Mouse (Mus musculus): ENCODE measurements around the gene Slc9a3r1. TPM values are rescaled to one million over a fixed set of nuclear protein-coding genes. Genes with fewer than 3 reads are reported as not detected.

Slc9a3r1 gene
- polyA plus RNA-seq, 1 experiment from 2014 or later, result 74.5 TPM

DNA sequence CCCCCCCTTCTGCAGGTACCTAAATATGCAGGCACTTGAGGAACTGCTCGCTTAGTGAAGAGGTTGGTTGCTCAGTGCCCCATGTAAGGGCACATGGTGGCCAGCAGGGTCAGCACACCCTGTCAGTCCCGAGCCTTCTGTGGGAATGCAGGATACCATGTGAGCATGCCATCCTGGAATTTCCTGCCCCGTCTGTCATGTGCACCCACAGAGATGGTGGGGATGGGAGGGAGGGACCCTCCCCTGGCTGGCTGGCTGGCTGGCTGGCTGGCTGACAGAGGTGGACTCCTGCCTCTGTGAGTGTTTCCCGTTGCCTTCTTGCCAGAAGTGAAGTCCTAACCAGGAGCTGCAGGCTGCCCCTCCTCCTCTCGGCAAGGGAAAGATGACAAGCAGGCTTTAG is 59.4 kb downstream of the Slc9a3r1 start:
- H3K36me3 ChIP-seq, result no peaks in the 10 kb centered on the region
- H3K27me3 ChIP-seq (replicated peaks), result 0 out of 2 replicates have a peak, but pooled peaks cover 5% of the 10 kb centered on the region
- no peaks in the 10 kb centered on the region for H3K9me3 ChIP-seq (replicated peaks)
- 47% methylated on average over 5 of the region's 5 CpGs for WGBS (ENCODE audit: insufficient replicate concordance)
- H3K4me2 ChIP-seq, result no peak overlapping the region
- H3K4me3 ChIP-seq, result no peak overlapping the region
- peaks cover 72% of the 10 kb centered on the region for H3K4me1 ChIP-seq
- no peak overlapping the region for H3K27ac ChIP-seq
- no peak for ATAC-seq
- no peak overlapping the region for H3K9ac ChIP-seq

DNA sequence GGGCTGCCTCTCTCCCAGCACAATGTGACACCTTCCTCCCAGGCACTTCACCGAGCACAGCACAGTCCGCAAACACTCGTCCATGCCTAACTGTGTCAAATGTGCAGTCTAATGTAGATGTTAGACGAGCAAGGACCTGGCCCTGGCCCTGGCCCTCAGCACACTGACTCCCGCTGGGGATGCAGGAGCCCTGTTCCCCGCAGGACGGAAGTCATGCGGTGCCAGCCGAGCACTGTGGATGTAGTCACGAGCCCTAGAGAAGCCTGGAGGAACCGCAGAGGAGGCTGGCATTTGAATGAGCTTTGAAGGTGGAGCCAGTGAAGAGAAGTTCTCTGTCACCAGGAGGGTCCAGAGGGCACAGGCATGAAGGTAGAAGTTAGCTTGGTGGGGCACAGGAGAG is 60.3 kb downstream of the Slc9a3r1 start:
- Histone ChIP-seq H3K9ac (no peak overlapping the region), H3K4me3 (no peak overlapping the region), H3K27me3 (replicated peaks) (0 out of 2 replicates have a peak, but pooled peaks cover 5% of the 10 kb centered on the region), H3K36me3 (no peaks in the 10 kb centered on the region), H3K27ac (no peak overlapping the region), H3K4me1 (peaks cover 72% of the 10 kb centered on the region), H3K9me3 (replicated peaks) (no peaks in the 10 kb centered on the region), H3K4me2 (no peak overlapping the region)
- WGBS (ENCODE audit: insufficient replicate concordance), result 63% methylated on average over 11 of the region's 11 CpGs
- no peak for ATAC-seq

DNA sequence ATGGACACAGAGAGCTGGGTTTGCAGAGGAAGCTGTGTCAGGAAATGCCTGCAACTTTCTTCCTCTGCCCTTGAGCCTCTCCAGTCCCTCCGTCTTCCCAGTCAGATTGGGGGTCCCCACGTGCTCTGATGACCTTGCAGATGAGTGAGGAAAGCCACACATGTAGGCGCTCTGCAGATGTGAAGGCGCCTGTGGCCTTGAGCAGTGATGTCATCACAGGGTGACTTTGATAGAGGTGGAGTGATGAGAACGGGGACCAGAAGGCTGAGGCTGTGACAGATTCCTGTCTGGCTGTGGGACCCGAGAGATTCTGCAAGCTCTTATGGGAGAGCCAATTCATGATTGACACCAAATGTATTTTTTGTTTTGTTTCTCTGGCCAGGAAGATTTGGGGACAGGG is 60.7 kb downstream of the Slc9a3r1 start:
- Histone ChIP-seq H3K27ac (no peak overlapping the region), H3K4me3 (no peak overlapping the region), H3K27me3 (replicated peaks) (0 out of 2 replicates have a peak, but pooled peaks cover 5% of the 10 kb centered on the region), H3K4me1 (peaks cover 72% of the 10 kb centered on the region), H3K36me3 (no peaks in the 10 kb centered on the region), H3K9ac (no peak overlapping the region), H3K9me3 (replicated peaks) (no peaks in the 10 kb centered on the region), H3K4me2 (no peak overlapping the region)
- WGBS (ENCODE audit: insufficient replicate concordance), result 44% methylated on average over 6 of the region's 6 CpGs
- ATAC-seq, result no peak

DNA sequence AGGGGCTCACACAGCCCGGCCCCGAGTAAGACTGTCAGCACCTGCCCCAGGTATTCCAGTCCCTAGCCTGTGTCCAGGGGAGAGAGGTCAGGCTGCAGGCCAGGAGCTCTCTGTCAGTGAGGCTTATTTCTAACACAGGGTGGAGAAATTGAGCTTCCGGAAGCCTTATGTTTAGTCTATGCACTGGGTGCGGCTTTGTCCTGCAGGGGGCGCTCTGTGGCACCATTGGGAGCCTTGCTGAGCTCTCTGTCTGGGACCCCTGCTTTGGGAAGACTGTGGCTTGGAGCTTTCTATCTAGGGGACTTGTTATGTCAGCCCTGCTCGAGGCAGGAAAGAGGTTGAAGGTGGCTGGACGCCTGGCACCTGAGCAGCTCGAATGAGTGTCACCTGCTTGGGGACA is 61.7 kb downstream of the Slc9a3r1 start:
- Histone ChIP-seq H3K9me3 (replicated peaks) (no peaks in the 10 kb centered on the region), H3K4me3 (no peak overlapping the region), H3K9ac (no peak overlapping the region), H3K4me1 (peaks cover 69% of the 10 kb centered on the region), H3K27me3 (replicated peaks) (0 out of 2 replicates have a peak, but pooled peaks cover 5% of the 10 kb centered on the region), H3K36me3 (no peaks in the 10 kb centered on the region), H3K27ac (no peak overlapping the region), H3K4me2 (no peak overlapping the region)
- no peak for ATAC-seq
- 45% methylated on average over 8 of the region's 8 CpGs for WGBS (ENCODE audit: insufficient replicate concordance)

DNA sequence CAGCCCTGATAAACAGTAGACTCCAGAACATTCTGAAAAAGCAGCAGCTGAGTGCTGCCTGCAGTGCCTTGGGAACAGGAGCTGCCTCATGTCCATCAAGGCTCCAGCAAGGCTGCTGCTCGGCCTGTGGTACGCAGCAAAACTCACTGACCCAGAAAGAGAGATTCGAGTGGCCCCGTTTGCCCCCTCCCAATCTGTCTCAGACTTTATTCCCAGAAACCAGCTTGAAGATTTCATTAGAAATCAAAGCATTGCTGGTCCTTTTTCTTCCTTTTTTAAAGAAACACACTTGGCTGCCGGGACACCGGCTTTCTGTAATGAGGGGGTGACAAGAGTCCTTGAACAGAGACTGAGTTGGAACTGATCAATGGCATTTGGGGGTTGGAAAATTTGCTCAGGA is 62.2 kb downstream of the Slc9a3r1 start:
- Histone ChIP-seq H3K4me3 (no peak overlapping the region), H3K27ac (no peak overlapping the region), H3K4me2 (no peak overlapping the region), H3K4me1 (peaks cover 69% of the 10 kb centered on the region), H3K9ac (no peak overlapping the region), H3K9me3 (replicated peaks) (no peaks in the 10 kb centered on the region), H3K36me3 (no peaks in the 10 kb centered on the region), H3K27me3 (replicated peaks) (0 out of 2 replicates have a peak, but pooled peaks cover 5% of the 10 kb centered on the region)
- no peak for ATAC-seq
- 79% methylated on average over 6 of the region's 6 CpGs for WGBS (ENCODE audit: insufficient replicate concordance)

DNA sequence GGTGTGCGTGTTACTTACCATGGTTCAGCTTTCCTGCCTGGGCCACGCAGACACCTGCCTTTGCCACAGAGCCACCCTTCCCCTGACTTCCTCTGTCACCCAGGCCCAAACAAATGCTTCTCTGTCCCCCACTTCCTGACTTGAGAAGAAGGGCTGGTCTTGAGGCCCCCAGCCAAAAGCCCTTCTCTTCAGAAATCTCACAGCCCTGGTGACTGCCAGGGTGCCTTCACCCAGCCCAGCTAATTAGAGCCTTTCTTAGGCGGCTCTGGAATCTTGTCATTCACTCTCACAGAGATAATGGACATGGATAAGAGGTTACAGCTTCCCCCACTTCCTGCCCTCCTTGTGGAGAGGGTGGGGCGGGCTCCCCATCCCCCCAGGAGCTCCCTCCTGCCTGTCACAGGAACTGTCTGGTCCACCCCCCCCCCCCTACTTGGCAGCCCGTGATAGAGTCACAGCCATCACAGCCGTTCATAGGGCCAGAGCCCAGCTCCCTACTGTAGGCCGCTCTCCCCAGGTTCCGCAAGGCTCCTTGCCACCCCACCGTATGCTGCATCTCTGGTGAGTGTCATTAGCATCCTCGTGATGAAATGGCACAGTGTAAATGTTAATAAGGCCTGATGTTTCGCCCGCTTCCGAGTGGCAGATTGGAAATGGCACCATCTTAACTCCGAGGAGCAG is 63.8 kb downstream of the Slc9a3r1 start:
- H3K36me3 ChIP-seq, result no peaks in the 10 kb centered on the region
- H3K4me1 ChIP-seq, result peaks cover 84% of the 10 kb centered on the region
- no peak for ATAC-seq
- 49% methylated on average over 14 of the region's 14 CpGs for WGBS (ENCODE audit: insufficient replicate concordance)
- 0 out of 2 replicates have a peak, but pooled peaks cover 5% of the 10 kb centered on the region for H3K27me3 ChIP-seq (replicated peaks)
- H3K27ac ChIP-seq, result 0 out of 2 replicates have a peak overlapping the region, but pooled peaks have one; percentile 28
- no peaks in the 10 kb centered on the region for H3K9me3 ChIP-seq (replicated peaks)
- H3K9ac ChIP-seq, result no peak overlapping the region
- H3K4me3 ChIP-seq, result no peak overlapping the region
- no peak overlapping the region for H3K4me2 ChIP-seq

DNA sequence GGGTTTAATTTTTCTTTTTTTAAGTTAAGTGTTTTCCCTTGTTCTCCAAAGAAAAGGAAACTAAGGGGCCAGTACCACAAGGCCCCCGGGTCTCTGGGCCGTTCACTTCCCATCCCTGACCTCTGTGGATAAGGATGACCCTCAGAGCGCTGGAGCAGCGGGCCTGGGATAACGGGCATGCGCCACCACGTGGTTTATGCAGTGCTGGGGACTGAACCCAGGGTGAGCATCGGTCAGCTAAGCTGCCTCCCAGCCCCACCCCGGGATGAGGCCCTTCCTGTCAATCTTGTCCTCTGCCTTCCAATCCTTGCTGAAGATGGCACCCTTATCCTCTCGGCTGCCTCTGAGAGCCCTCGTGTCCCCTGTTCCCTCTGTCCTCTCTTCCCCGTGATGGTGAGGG is 64.5 kb downstream of the Slc9a3r1 start:
- Histone ChIP-seq H3K36me3 (no peaks in the 10 kb centered on the region), H3K4me2 (no peak overlapping the region), H3K4me1 (peaks cover 84% of the 10 kb centered on the region), H3K27ac (no peak overlapping the region), H3K9me3 (replicated peaks) (no peaks in the 10 kb centered on the region), H3K9ac (no peak overlapping the region), H3K27me3 (replicated peaks) (0 out of 2 replicates have a peak, but pooled peaks cover 5% of the 10 kb centered on the region), H3K4me3 (no peak overlapping the region)
- WGBS (ENCODE audit: insufficient replicate concordance), result 53% methylated on average over 12 of the region's 12 CpGs
- ATAC-seq, result no peak

DNA sequence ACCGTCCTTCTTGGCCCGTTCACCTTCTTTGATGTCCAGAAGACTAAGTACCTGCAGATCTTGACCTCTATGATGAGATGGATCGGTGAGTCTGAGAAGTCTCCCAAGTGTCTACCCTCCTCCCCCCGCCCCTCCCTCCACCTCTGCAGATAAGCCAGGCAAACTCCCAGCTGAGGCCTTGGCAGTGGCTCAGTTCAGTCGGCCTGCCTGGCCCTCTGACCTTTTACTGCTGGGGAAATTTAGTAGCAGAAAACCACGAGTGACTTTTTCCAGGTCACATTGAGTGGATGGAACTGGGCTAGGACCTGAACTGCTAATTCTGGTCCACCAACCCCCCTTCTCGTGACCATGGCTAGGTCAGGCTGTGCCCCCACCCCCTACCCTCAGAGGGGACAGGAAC is 65.3 kb downstream of the Slc9a3r1 start:
- peaks cover 76% of the 10 kb centered on the region for H3K4me1 ChIP-seq
- no peak overlapping the region for H3K27ac ChIP-seq

DNA sequence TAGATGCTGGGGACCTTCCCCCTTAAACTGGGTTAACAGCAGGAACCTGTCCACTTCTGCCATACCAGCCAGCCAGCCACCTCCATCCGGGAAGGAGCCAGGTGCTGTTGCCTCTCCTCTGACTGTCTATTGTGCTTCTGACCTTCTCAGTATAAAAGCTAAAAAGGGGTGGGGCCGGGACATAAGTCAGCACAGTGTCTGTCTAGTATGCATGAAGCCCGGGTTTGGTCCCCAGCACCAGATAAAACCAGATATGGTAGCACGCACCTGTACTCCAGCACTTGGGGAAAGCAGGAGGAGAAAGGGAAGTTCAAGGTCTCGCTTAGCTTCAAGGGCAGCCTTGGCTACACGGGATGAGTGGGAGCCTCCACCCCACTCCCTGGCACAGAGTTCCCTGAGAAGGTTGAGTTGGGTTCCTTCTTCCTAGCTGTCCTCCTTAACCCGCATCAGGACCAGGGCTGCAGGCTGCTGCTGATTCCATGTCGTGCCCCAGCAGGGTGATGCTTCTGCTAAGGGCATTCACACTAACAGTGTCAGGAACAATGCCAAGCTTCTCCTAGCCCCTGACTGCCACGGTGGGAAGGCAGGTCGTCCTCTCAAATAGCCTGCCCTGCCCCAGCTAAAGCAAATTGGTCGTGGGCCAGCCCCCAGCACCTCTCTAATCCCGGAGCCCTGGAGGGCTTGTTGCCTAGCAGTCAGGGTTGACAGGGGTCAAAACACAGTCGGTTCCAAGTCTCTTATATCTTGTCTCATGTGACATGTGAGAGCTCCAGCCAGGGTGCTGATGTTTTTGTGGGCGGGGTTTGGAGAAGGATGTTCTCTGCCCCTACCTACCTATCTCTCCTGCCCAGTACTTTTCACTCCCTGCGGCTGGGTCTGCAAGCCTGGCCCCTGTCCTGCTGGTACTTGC is 66.1 kb downstream of the Slc9a3r1 start:
- ATAC-seq, result no peak
- H3K4me1 ChIP-seq, result peaks cover 69% of the 10 kb centered on the region
- no peaks in the 10 kb centered on the region for H3K36me3 ChIP-seq
- H3K9me3 ChIP-seq (replicated peaks), result no peaks in the 10 kb centered on the region
- H3K4me3 ChIP-seq, result no peak overlapping the region
- 0 out of 2 replicates have a peak, but pooled peaks cover 5% of the 10 kb centered on the region for H3K27me3 ChIP-seq (replicated peaks)
- no peak overlapping the region for H3K9ac ChIP-seq
- no peak overlapping the region for H3K27ac ChIP-seq
- no peak overlapping the region for H3K4me2 ChIP-seq
- WGBS (ENCODE audit: insufficient replicate concordance), result 55% methylated on average over 15 of the region's 15 CpGs

More for the DNA sequence above, 65.3 kb downstream of the Slc9a3r1 start:
- H3K36me3 ChIP-seq, result no peaks in the 10 kb centered on the region
- no peaks in the 10 kb centered on the region for H3K9me3 ChIP-seq (replicated peaks)
- ATAC-seq, result no peak
- H3K4me3 ChIP-seq, result no peak overlapping the region
- no peak overlapping the region for H3K9ac ChIP-seq
- H3K4me2 ChIP-seq, result no peak overlapping the region
- 42% methylated on average over 7 of the region's 7 CpGs for WGBS (ENCODE audit: insufficient replicate concordance)
- 0 out of 2 replicates have a peak, but pooled peaks cover 5% of the 10 kb centered on the region for H3K27me3 ChIP-seq (replicated peaks)

Other genes starting within 250 kb of the Slc9a3r1 start
- 0.39 and 0.67 TPM in 2 replicates for gene Cd300lb, start 229.0 kb upstream of the Slc9a3r1 start, polyA plus RNA-seq (2016; fragmentation: Nextera tagmentation; extraction: Ambion mirVana)
- not detected in 2 replicates for gene Cd300c, start 194.2 kb upstream of the Slc9a3r1 start, polyA plus RNA-seq (2016; fragmentation: Nextera tagmentation; extraction: Ambion mirVana)
- 0.48 and 0.67 TPM in 2 replicates for gene Cd300ld, start 173.4 kb upstream of the Slc9a3r1 start, polyA plus RNA-seq (2016; fragmentation: Nextera tagmentation; extraction: Ambion mirVana)
- gene Cd300c2, start 161.5 kb upstream of the Slc9a3r1 start, polyA plus RNA-seq (2016; fragmentation: Nextera tagmentation; extraction: Ambion mirVana), result 3.0 and 3.4 TPM in 2 replicates
- gene Cd300ld2, start 147.1 kb upstream of the Slc9a3r1 start, polyA plus RNA-seq (2016; fragmentation: Nextera tagmentation; extraction: Ambion mirVana), result not detected in 2 replicates
- not detected in 2 replicates for gene Cd300ld4, start 136.3 kb upstream of the Slc9a3r1 start, polyA plus RNA-seq (2016; fragmentation: Nextera tagmentation; extraction: Ambion mirVana)
- gene Cd300ld5, start 125.6 kb upstream of the Slc9a3r1 start, polyA plus RNA-seq (2016; fragmentation: Nextera tagmentation; extraction: Ambion mirVana), result not detected in 2 replicates
- 0.23 TPM in 1 of 2 replicates, not detected in the other for gene Cd300ld3, start 114.9 kb upstream of the Slc9a3r1 start, polyA plus RNA-seq (2016; fragmentation: Nextera tagmentation; extraction: Ambion mirVana)
- gene Cd300e, start 101.2 kb upstream of the Slc9a3r1 start, polyA plus RNA-seq (2016; fragmentation: Nextera tagmentation; extraction: Ambion mirVana), result 0.50 and 0.61 TPM in 2 replicates
- gene Rab37, start 71.9 kb upstream of the Slc9a3r1 start, polyA plus RNA-seq (2016; fragmentation: Nextera tagmentation; extraction: Ambion mirVana), result 4.7 and 6.1 TPM in 2 replicates
- 0.90 and 1.3 TPM in 2 replicates for gene Cd300lf, start 29.3 kb upstream of the Slc9a3r1 start, polyA plus RNA-seq (2016; fragmentation: Nextera tagmentation; extraction: Ambion mirVana)
- 7.5 and 8.1 TPM in 2 replicates for gene Tmem104, start 24.1 kb downstream of the Slc9a3r1 start, polyA plus RNA-seq (2016; fragmentation: Nextera tagmentation; extraction: Ambion mirVana)
- 12.8 and 12.9 TPM in 2 replicates for gene Nat9, start 24.5 kb downstream of the Slc9a3r1 start, polyA plus RNA-seq (2016; fragmentation: Nextera tagmentation; extraction: Ambion mirVana)
- gene Grin2c, start 103.9 kb downstream of the Slc9a3r1 start, polyA plus RNA-seq (2016; fragmentation: Nextera tagmentation; extraction: Ambion mirVana), result 0.51 and 0.62 TPM in 2 replicates
- 17.1 and 17.8 TPM in 2 replicates for gene Fdxr, start 113.7 kb downstream of the Slc9a3r1 start, polyA plus RNA-seq (2016; fragmentation: Nextera tagmentation; extraction: Ambion mirVana)
- 2.2 and 2.4 TPM in 2 replicates for gene Fads6, start 134.3 kb downstream of the Slc9a3r1 start, polyA plus RNA-seq (2016; fragmentation: Nextera tagmentation; extraction: Ambion mirVana)
- not detected in 2 replicates for gene Otop2, start 143.8 kb downstream of the Slc9a3r1 start, polyA plus RNA-seq (2016; fragmentation: Nextera tagmentation; extraction: Ambion mirVana)
- 0.25 and 0.32 TPM in 2 replicates for gene Ush1g, start 158.7 kb downstream of the Slc9a3r1 start, polyA plus RNA-seq (2016; fragmentation: Nextera tagmentation; extraction: Ambion mirVana)
- gene Otop3, start 171.4 kb downstream of the Slc9a3r1 start, polyA plus RNA-seq (2016; fragmentation: Nextera tagmentation; extraction: Ambion mirVana), result not detected in 2 replicates
- 1.8 TPM in 2 replicates for gene Hid1, start 204.4 kb downstream of the Slc9a3r1 start, polyA plus RNA-seq (2016; fragmentation: Nextera tagmentation; extraction: Ambion mirVana)
- 4.2 TPM in 2 replicates for gene Cdr2l, start 218.6 kb downstream of the Slc9a3r1 start, polyA plus RNA-seq (2016; fragmentation: Nextera tagmentation; extraction: Ambion mirVana)
- gene Mrpl58, start 240.4 kb downstream of the Slc9a3r1 start, polyA plus RNA-seq (2016; fragmentation: Nextera tagmentation; extraction: Ambion mirVana), result 116 and 120 TPM in 2 replicates